Mouse (Mus musculus) gastrocnemius, adult 18-20 months (tissue): ENCODE data around the gene S1pr2. TPM values are rescaled to one million over a fixed set of nuclear protein-coding genes. Genes with fewer than 3 reads are reported as not detected.
"Not testable (repeated sequence)": the region's sequence is repeated elsewhere in the genome, so short reads cannot be mapped to it uniquely, and the experiment has no call there.

Experiments
- DNase-seq: peaks from one replicate; pipeline ENCODE4 v3.0.0; 2021; ENCODE audit warnings: low spot score
- long read RNA-seq, 2 experiments: library from polyadenylated mRNA; stranded (forward); transcript quantifications; one replicate each; pipeline ENCODE4 v2.0.0; 2021
- total RNA-seq, 2 experiments: library from RNA; stranded (reverse); gene quantifications; 2 replicates each; pipeline ENCODE4 v1.2.3; 2021

Gene S1pr2
- 1 to 10 TPM in 1 of 2 experiments, under 1 TPM in 1; 0.68 to 1.9 TPM for total RNA-seq
- long read RNA-seq, experiment 1, full-length matches to known transcripts: 1 of 1 reads
- long read RNA-seq, experiment 1, partial matches to known transcripts: 0 of 1 reads
- long read RNA-seq, experiment 1, other reads (novel, unspliced or antisense): 0 of 1 reads
- long read RNA-seq, experiment 2, full-length matches to known transcripts: 1 of 1 reads
- long read RNA-seq, experiment 2, partial matches to known transcripts: 0 of 1 reads
- long read RNA-seq, experiment 2, other reads (novel, unspliced or antisense): 0 of 1 reads

DNA sequence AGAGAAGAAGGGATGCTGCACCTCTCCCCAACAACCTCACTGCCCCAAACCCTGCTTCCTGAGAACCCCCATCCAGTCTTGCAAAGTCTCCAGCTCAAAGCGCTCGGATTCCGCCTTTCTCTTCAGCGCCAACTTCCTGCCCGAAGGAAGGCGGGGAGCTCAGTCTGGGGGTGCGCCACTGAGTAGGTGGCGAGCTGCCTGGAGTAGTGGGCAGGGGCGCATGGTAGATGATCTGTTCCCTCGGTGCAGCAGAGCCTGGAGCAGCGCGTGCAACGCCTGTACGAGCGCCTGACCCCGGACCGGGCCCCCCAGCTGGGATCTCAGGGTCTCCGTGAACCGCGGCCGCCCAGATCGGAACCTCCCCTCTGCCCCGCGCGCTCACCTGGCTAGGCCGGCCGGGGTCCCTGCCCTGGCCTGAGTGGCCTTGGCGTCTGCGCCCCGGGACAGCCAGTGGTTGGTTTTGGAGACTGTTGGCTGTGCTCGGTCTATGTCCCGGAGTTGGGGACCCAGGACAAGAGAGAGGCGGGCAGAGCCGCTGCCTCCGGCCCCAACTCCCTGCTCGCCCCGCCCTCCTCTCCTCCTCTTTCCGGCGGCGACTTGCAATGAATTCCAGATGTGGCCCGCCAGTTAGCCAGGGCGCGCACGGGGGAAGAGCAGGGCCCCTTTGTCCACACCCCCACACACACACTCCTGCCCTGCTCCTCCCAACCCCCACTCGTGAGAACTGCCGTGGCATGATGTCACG, at the start of gene S1pr2:
TSS of gene S1pr2 (minus strand) at position 566 of the 745 bp plus-strand sequence.
- peak; percentile 85 for DNase-seq

GRCm38 (mm10) chr9:21025258-21025810, 48.8 kb upstream of the S1pr2 start:
- no peak for DNase-seq

- DNase-seq: no peak
Observed at GRCm38 (mm10) chr9:21022726-21023125, 46.1 kb upstream of the S1pr2 start.

GRCm38 (mm10) chr9:21022288-21022687, 45.7 kb upstream of the S1pr2 start:
- no peak for DNase-seq

DNA sequence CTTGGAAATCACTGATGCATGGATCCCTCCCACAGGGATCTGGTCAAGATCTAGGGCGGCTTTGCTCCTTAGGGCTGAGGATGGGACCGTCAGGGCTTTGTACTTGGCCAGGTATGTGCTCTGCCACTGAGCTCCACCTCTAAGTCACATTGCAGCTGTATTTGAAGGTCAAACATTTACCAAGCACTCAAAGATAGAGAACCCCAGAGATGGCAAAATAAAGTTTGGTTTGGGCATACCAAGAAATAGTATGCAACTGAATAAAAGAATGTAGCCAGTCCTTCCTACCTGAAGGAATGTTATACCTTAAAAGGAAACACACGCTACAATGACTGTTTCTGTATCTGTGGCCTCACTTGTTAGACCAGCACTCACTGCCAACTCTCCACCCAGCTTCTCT, 44.8 kb upstream of the S1pr2 start:
- DNase-seq: no peak

- DNase-seq: no peak
Observed at GRCm38 (mm10) chr9:21018600-21018999, 42.0 kb upstream of the S1pr2 start.

DNA sequence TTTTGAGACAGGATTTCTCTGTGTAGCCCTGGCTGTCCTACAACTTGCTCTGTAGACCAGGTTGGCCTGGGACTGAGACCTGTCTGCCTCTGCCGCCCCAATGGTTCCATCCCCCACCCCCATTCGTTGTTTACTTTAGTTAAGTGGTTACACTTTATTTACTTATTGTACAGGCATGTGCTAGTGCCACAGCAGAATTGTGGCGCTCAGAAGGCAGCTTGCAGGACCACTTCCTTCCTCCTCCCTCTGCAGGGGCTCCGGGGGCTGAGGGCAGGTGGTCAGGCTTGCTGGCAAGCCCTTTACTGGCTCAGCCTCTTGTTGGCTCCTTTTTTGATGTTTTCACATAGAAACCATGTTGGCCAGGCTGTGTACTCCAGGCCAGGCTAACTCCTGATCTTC, 40.6 kb upstream of the S1pr2 start:
- DNase-seq: no peak

- no peak for DNase-seq
Observed at GRCm38 (mm10) chr9:21016331-21017176, 40.0 kb upstream of the S1pr2 start.

- DNase-seq: peak; percentile 47
Observed at GRCm38 (mm10) chr9:21015571-21016130, 39.1 kb upstream of the S1pr2 start, which contains the start of gene Icam1. Gene Icam1 (plus strand): TSS chr9:21015985.

DNA sequence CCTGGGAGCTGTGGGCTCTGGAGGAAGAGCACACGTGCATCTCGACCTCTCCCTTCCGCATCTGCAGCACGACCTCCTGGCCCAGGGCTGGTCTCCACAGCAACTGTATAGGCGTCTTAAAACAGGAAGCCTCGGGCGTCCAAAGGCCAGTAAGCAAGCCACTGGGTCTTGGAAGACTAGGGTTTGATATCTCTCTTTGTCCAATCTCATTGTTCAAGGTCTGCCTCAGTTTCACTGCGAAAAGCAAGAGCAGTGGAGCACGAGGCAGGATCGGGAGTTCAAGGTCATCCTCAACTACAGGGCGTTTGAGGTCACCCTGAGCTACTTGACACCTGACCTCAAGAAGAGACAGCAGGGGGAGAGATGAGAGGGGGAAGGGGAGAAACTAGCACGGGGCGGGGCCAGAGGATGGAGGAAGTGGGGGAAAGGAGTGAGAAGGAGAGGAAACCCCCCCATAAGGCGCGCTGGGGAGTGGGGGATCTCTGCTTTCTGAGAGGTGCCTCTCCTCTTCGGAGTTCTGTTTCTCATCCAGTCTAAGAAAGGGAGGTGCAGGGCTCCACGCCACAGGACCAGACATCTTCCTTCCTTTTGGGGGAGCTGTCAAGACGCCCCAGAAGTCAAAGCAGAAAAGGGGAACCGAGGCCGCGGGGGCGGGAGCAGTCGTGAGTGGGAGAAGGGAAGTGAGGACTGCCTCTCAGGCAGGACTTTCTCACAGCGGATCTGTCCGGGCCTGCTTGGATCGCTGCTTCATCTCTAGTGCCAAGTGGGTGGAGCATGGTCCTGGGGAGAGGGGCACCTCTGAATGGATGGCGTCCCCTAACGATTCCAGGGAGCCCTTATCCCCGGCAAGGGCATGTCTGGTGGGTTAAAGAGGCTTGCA, 38.4 kb upstream of the S1pr2 start:
- peak; percentile 45 for DNase-seq

GRCm38 (mm10) chr9:21012368-21012767, 35.8 kb upstream of the S1pr2 start:
- DNase-seq: no peak

- no peak for DNase-seq
Observed at GRCm38 (mm10) chr9:21011846-21012312, 35.3 kb upstream of the S1pr2 start.

GRCm38 (mm10) chr9:21010939-21011541, 34.5 kb upstream of the S1pr2 start:
- DNase-seq: not testable (repeated sequence)

GRCm38 (mm10) chr9:21010362-21010761, 33.8 kb upstream of the S1pr2 start:
- DNase-seq: no peak

DNA sequence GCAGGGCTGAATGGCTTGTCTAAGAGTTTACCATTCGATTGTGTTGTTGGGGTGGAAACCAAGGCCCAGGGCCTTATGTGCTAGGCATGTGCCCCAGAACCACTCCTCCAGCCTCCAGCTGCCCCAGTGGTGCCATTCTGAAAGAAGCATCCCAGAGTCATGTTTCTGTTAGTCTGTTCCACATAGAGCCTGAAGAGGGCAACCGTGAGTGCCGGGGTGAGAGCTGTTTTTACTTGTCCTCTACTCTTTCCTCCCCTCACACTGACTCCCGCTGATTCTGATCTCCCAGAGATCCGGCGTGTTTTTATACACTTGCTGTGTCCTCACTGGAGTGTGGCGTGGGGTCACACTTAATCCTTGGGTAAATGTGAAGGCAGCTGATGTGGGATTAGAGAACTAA, 31.4 kb upstream of the S1pr2 start:
- DNase-seq: no peak

DNA sequence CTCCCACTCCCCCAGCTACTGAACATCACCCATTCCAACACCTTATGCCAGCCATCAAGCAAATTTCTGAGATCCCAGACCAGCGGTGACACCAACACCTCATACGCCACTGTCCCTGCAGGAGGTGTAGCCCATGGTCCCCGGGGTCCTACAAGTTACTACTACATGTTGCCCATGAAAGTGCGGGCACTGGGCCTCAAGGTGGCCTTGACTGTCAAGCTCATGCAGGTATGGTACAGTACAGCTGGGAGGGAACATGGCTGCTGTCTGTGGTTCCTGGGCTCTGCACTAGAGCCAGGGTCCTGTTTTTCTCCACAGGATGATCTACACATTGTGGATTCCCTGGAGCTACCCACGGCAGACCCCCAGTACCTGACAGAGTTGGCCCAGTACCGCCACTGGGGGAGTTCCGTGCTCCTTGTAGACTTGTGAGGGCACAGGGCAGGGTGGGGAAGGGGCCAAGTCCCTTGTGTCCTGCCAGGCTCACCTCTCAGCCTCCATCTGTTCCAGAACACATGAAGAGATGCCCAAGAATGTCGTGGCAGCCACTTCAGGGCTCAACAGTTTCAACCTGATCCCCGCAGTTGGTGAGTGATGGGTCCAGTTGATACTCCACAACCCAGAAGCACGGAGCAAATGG, 30.9 kb upstream of the S1pr2 start:
- no peak for DNase-seq

DNA sequence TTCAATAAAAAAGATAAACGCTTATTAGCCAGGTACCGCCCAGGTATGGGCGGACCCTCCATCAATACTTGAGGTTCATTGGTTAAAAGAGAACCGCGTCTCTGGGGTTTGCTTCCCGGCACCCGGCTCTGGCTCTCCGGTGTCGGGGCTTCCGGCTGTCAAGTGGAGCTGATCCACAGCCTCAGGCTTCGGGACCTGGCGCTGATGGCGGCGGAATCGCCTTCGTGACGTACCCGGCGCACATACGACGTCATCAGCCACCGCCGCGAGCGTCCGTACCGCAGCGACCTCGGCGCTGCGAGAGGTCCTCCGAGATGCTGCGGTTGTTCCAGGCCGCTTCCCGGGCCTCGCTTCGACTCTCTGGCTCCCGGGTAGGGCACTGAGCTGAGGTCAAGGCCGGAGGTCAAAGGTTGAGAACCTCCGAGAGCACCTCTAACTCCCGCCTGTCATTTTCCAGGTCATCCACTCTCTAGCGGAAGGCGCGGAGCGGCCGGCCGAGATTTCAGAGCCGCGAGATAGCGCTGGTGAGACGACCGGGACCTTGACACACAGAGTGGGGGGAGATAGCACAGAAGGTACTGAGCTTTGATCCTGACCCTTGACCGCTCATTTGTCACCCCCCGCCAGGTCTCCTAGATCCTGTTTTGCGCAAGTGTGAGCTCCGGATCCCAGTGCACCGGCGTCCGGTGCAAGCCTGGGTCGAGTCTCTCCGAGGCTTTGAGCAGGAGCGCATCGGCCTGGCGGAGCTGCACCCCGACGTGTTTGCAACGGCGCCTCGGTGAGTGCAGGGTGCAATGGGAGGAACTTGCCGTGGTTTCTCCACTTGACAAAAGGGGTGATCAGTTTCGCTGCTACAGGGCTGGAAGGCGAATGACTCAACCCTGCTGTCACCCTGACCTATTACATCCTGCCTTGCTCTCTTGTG, 26.3 kb upstream of the S1pr2 start, which contains the start of gene Mrpl4:
TSS of gene Mrpl4 (plus strand) at position 112 of the 925 bp plus-strand sequence.
- peak; percentile 83 for DNase-seq

GRCm38 (mm10) chr9:21002270-21002626, 25.7 kb upstream of the S1pr2 start:
- DNase-seq: no peak
